Mouse (Mus musculus): ENCODE results near the gene 1700017D01Rik.

Gene 1700017D01Rik

GRCm38 (mm10) chr19:11048503-11048902 lies 82.2 kb downstream of the 1700017D01Rik start:
- DNase-seq (ENCODE audit: extremely low spot score, low spot score) = no peak

GRCm38 (mm10) chr19:11048009-11048408 lies 82.7 kb downstream of the 1700017D01Rik start:
- DNase-seq (ENCODE audit: extremely low spot score, low spot score) = no peak
